Mouse (Mus musculus) liver, embryonic 14.5 days (tissue): Measurements from ENCODE around the gene Xrcc3. TPM values are rescaled to one million over a fixed set of nuclear protein-coding genes. Genes with fewer than 3 reads are reported as not detected.

Experiments
- ATAC-seq: fragments of 200-750 bp; cut with Nextera tagmentation; 2 replicates; pipeline ENCODE4 v1.8.0; 2017; ENCODE audit warnings: moderate number of reproducible peaks, mild to moderate bottlenecking, moderate library complexity; ENCODE audit not compliant: insufficient read depth
- DNase-seq, 3 experiments: peaks; one replicate each; pipeline ENCODE4 v3.0.0-alpha.2; 2012 to 2013; ENCODE audit warnings: low read depth in 3 of 3, low spot score in 3 of 3
- H3K27ac ChIP-seq: fragments of 300-500 bp; sonication (generic); 2 replicates; pipeline ENCODE4 v1.5.1; 2014; ENCODE audit warnings: moderate library complexity, mild to moderate bottlenecking, control low read depth, inconsistent platforms
- H3K27me3 ChIP-seq: fragments of 300-500 bp; sonication (generic); 2 replicates; pipeline ENCODE4 v1.6.1; 2014; ENCODE audit warnings: mild to moderate bottlenecking, low read length, moderate library complexity; ENCODE audit not compliant: control insufficient read depth, insufficient read depth
- H3K36me3 ChIP-seq: fragments of 300-500 bp; sonication (generic); replicated peaks from 2 replicates; pipeline ENCODE4 v1.6.1; 2014; ENCODE audit warnings: low read depth; ENCODE audit not compliant: control insufficient read depth, insufficient read depth
- H3K4me1 ChIP-seq, 2 experiments: fragments of 200-500 bp in 1 of 2; fragments of 300-500 bp in 1 of 2; sonication (generic) in 1 of 2; replicated peaks; 2 replicates each; pipeline ENCODE4 v1.6.1; 2012 to 2014; ENCODE audit warnings: antibody characterized with exemption in 1 of 2, inconsistent platforms in 1 of 2, low read length in 1 of 2; ENCODE audit not compliant: control insufficient read depth in 2 of 2, insufficient read depth in 2 of 2
- H3K4me2 ChIP-seq: fragments of 300-500 bp; sonication (generic); 2 replicates; pipeline ENCODE4 v1.6.1; 2014; ENCODE audit warnings: low read depth, mild to moderate bottlenecking, control low read depth, moderate library complexity
- H3K4me3 ChIP-seq, 2 experiments: fragments of 200-500 bp in 1 of 2; fragments of 300-500 bp in 1 of 2; sonication (generic) in 1 of 2; 2 replicates each; pipeline ENCODE4 v1.5.1; 2012 to 2014; ENCODE audit warnings: low read depth in 2 of 2, low read length in 2 of 2, mild to moderate bottlenecking in 2 of 2, control low read depth in 1 of 2, inconsistent platforms in 1 of 2, moderate library complexity in 1 of 2; ENCODE audit not compliant: insufficient read depth in 1 of 2
- H3K9ac ChIP-seq: fragments of 300-500 bp; sonication (generic); replicated peaks from 2 replicates; pipeline ENCODE4 v1.6.1; 2014; ENCODE audit warnings: mild to moderate bottlenecking, control low read depth, moderate library complexity
- H3K9me3 ChIP-seq: fragments of 300-500 bp; sonication (generic); 2 replicates; pipeline ENCODE4 v1.6.1; 2016; ENCODE audit warnings: low read length, mixed read lengths; ENCODE audit not compliant: control insufficient read depth
- CTCF ChIP-seq: IDR thresholded peaks from 2 replicates; pipeline ENCODE4 v1.5.1; 2016; ENCODE audit warnings: antibody characterized with exemption, low read depth, control low read depth
- EP300 ChIP-seq: IDR thresholded peaks from 2 replicates; pipeline ENCODE4 v1.6.1; 2016; ENCODE audit warnings: antibody characterized with exemption, low read depth
- WGBS: fragments of 180-500 bp; shearing (Covaris S2); extraction: QIAGEN DNeasy Blood & Tissue Kit; methylation state at CpG from one replicate; pipeline ENCODE4 v1.1.7; 2014; ENCODE audit not compliant: insufficient replicate concordance; 5-methylcytosine and 5-hydroxymethylcytosine counted together
- polyA plus RNA-seq, 2 experiments: library from polyadenylated mRNA; depleted of rRNA in 1 of 2; stranded (reverse) in 1 of 2; unstranded in 1 of 2; fragments of >200 nt; fragmentation: Nextera tagmentation in 1 of 2; extraction: Ambion mirVana in 1 of 2; gene quantifications; 2 replicates each; pipeline versions ENCODE4 v1.2.1 to v1.2.3; 2012 to 2014

Xrcc3 gene
- polyA plus RNA-seq, 2 experiments = 6.6 to 11.7 TPM

GRCm38 (mm10) chr12:111829447-111829846, 15.8 kb upstream of the Xrcc3 start:
- Histone ChIP-seq H3K27me3 (no peaks in the 10 kb centered on the region), H3K4me2 (no peak overlapping the region), H3K27ac (no peak overlapping the region), H3K9ac (no peak overlapping the region), H3K4me3 (no peak overlapping the region), H3K4me1 (peaks cover 16 to 24% of the 10 kb centered on the region in 2 experiments), H3K36me3 (peaks cover 51% of the 10 kb centered on the region), H3K9me3 (no peaks in the 10 kb centered on the region)
- DNase-seq (no peak), ATAC-seq (no peak)
- TF ChIP-seq CTCF (no peak), EP300 (no peak)
- WGBS = 72% methylated on average over 5 of the region's 5 CpGs

- Histone ChIP-seq H3K9me3 (no peaks in the 10 kb centered on the region), H3K27ac (no peak overlapping the region), H3K27me3 (no peaks in the 10 kb centered on the region), H3K36me3 (peaks cover 64% of the 10 kb centered on the region), H3K4me2 (no peak overlapping the region), H3K4me3 (no peak overlapping the region), H3K4me1 (peaks cover under 1 to 7% of the 10 kb centered on the region in 2 experiments; a peak in 2 of 4 replicates), H3K9ac (no peak overlapping the region)
- TF ChIP-seq EP300 = no peak
- no peak for TF ChIP-seq CTCF
- DNase-seq = no peak
- no peak for ATAC-seq
- 91% methylated on average over 12 of the region's 12 CpGs for WGBS
These were observed 13.9 kb upstream of the Xrcc3 start for GRCm38 (mm10) chr12:111827556-111827955.

- Histone ChIP-seq H3K9ac (no peak overlapping the region), H3K4me3 (no peak overlapping the region), H3K4me2 (no peak overlapping the region), H3K27me3 (no peaks in the 10 kb centered on the region), H3K27ac (no peak overlapping the region), H3K36me3 (peaks cover 37% of the 10 kb centered on the region), H3K4me1 (peaks cover 12 to 20% of the 10 kb centered on the region in 2 experiments), H3K9me3 (no peaks in the 10 kb centered on the region)
- WGBS = 67% methylated on average over 4 of the region's 4 CpGs
- ATAC-seq (no peak), DNase-seq (no peak)
- TF ChIP-seq CTCF (no peak), EP300 (no peak)
These were observed 8.3 kb upstream of the Xrcc3 start for GRCm38 (mm10) chr12:111821931-111822330.

GRCm38 (mm10) chr12:111820708-111821107, 7.0 kb upstream of the Xrcc3 start:
- DNase-seq = no peak
- TF ChIP-seq CTCF (no peak), EP300 (no peak)
- Histone ChIP-seq H3K9ac (no peak overlapping the region), H3K27ac (no peak overlapping the region), H3K36me3 (peaks cover 25% of the 10 kb centered on the region), H3K9me3 (no peaks in the 10 kb centered on the region), H3K27me3 (no peaks in the 10 kb centered on the region), H3K4me1 (peaks cover 24 to 32% of the 10 kb centered on the region in 2 experiments), H3K4me2 (no peak overlapping the region), H3K4me3 (no peak overlapping the region)
- WGBS = 59% methylated on average over 7 of the region's 7 CpGs
- ATAC-seq = no peak

- DNase-seq (no peak), ATAC-seq (no peak)
- H3K4me1 ChIP-seq = peaks cover 31 to 39% of the 10 kb centered on the region in 2 experiments
- H3K9me3 ChIP-seq = no peaks in the 10 kb centered on the region
- no peak overlapping the region for H3K4me3 ChIP-seq
- TF ChIP-seq EP300 (no peak), CTCF (no peak)
- no peak overlapping the region for H3K9ac ChIP-seq
- 74% methylated on average over 8 of the region's 8 CpGs for WGBS
- H3K27me3 ChIP-seq = no peaks in the 10 kb centered on the region
- no peak overlapping the region for H3K4me2 ChIP-seq
- H3K27ac ChIP-seq = no peak overlapping the region
- H3K36me3 ChIP-seq = peaks cover 17% of the 10 kb centered on the region
These were observed 6.3 kb upstream of the Xrcc3 start for GRCm38 (mm10) chr12:111819936-111820335.
